Comparison of ENCODE assay signal across 25 mouse cellular contexts in genomic region chr10:127371023-127371422, GRCm38 (mm10). TPM values are rescaled to one million over a fixed set of nuclear protein-coding genes. Genes with fewer than 3 reads are reported as not detected.
DNase-seq lines count a peak whose midpoint lies in the region; ATAC-seq and TF ChIP-seq lines count a peak whose summit lies in the region.
"Had no signal": no experiment of that assay in that cellular context is flagged by ENCODE, and none has a peak within 500 bp of the region (broad histone marks: within the 10 kb centered on the region; RNA-seq: fewer than 3 reads in every experiment).

No protein-coding gene starts in this region.

- no peak overlapping the region for H3K4me2 ChIP-seq in liver, embryonic 15.5 days
- H3K4me2 ChIP-seq in liver, embryonic 11.5 days, result no peak overlapping the region
- no peak overlapping the region for H3K4me2 ChIP-seq in CH12.LX (ENCODE audit: insufficient read depth, low read depth, poor library complexity, severe bottlenecking)
- H3K4me2 ChIP-seq in midbrain, embryonic 13.5 days (replicated peaks), result no peak overlapping the region
- H3K4me2 ChIP-seq: embryonic facial prominence, embryonic 12.5 days; forebrain, embryonic 13.5 days; forebrain, embryonic 15.5 days had no signal

- TF ChIP-seq POLR2A in CH12.LX (IDR thresholded peaks at IDR 0.05; ENCODE audit: low read depth, low read length) (no peak), MEL (IDR thresholded peaks at IDR 0.05; ENCODE audit: control insufficient read depth in 1 of 2, insufficient read depth in 1 of 2, low read depth in 1 of 2, low read length in 2 of 2, poor library complexity in 1 of 2) (no peak)

- no peak for TF ChIP-seq EP300 in CH12.LX (IDR thresholded peaks at IDR 0.05; ENCODE audit: low read length)
- TF ChIP-seq EP300 in MEL (IDR thresholded peaks at IDR 0.05; ENCODE audit: low read depth in 1 of 2, low read length in 2 of 2), result no peak

- no peak for DNase-seq in liver, embryonic 11.5 days (ENCODE audit: low spot score)
- DNase-seq in CH12.LX (ENCODE audit: extremely low read depth) (no peak), MEL (ENCODE audit: low read depth, low spot score) (no peak)
- DNase-seq in cerebellum, postnatal 14 days, result no peak
- DNase-seq: adrenal gland, adult 2 months; adrenal gland, postnatal 10 days; adrenal gland, postnatal 25 days; cerebellum, adult 11 months; cerebellum, adult 18-20 months; cerebellum, adult 8-10 months; cerebellum, adult 9-11 months; cerebellum, postnatal 25 days; forebrain, postnatal 0 days had no signal

- no peaks in the 10 kb centered on the region for H3K79me2 ChIP-seq in CH12.LX (replicated peaks; ENCODE audit: control insufficient read depth, extremely low read depth, insufficient read depth, poor library complexity, severe bottlenecking)
- no peaks in the 10 kb centered on the region for H3K79me2 ChIP-seq in MEL (ENCODE audit: control insufficient read depth, insufficient read depth, low read length, poor library complexity)

- dilution Hi-C loops in CH12.LX (cut with MboI; ENCODE audit: extremely low pct_ligation_motif_present, extremely low pct_unique_long_range_greater_than_20kb, low sequenced_read_pairs), result no loop called here

- no peak overlapping the region for H3K9ac ChIP-seq in liver, embryonic 15.5 days
- H3K9ac ChIP-seq in liver, embryonic 11.5 days (ENCODE audit: low read depth, low read length), result no peak overlapping the region
- H3K9ac ChIP-seq in CH12.LX (ENCODE audit: insufficient read depth, low read depth) (no peak overlapping the region), MEL (ENCODE audit: control insufficient read depth, low read depth, low read length, poor library complexity, severe bottlenecking) (no peak overlapping the region)
- no peak overlapping the region for H3K9ac ChIP-seq in midbrain, embryonic 13.5 days (replicated peaks)
- H3K9ac ChIP-seq: embryonic facial prominence, embryonic 12.5 days; forebrain, embryonic 13.5 days; forebrain, embryonic 15.5 days; forebrain, postnatal 0 days had no signal

- no peak overlapping the region for H3K4me3 ChIP-seq in liver, embryonic 15.5 days (replicated peaks)
- H3K4me3 ChIP-seq in liver, embryonic 11.5 days (ENCODE audit: low read depth, low read length), result no peak overlapping the region
- H3K4me3 ChIP-seq in CH12.LX (replicated peaks in 1 of 3; ENCODE audit: low read depth in 2 of 3, low read length in 2 of 3, poor library complexity in 1 of 3), result no peak overlapping the region
- H3K4me3 ChIP-seq in MEL (ENCODE audit: control insufficient read depth in 1 of 2, insufficient read depth in 1 of 2, low read depth in 2 of 2, low read length in 2 of 2), result no peak overlapping the region
- H3K4me3 ChIP-seq in midbrain, embryonic 13.5 days (replicated peaks), result no peak overlapping the region
- H3K4me3 ChIP-seq: embryonic facial prominence, embryonic 10.5 days; embryonic facial prominence, embryonic 12.5 days; forebrain, embryonic 13.5 days; forebrain, embryonic 15.5 days had no signal

- no peaks in the 10 kb centered on the region for H3K27me3 ChIP-seq in liver, embryonic 15.5 days
- H3K27me3 ChIP-seq in liver, embryonic 11.5 days (replicated peaks; ENCODE audit: control insufficient read depth, insufficient read depth, low read length), result no peaks in the 10 kb centered on the region
- H3K27me3 ChIP-seq in CH12.LX (replicated peaks) (no peaks in the 10 kb centered on the region), MEL (ENCODE audit: control insufficient read depth in 1 of 2, insufficient read depth in 2 of 2, low read length in 2 of 2) (no peaks in the 10 kb centered on the region)
- H3K27me3 ChIP-seq in midbrain, embryonic 13.5 days, result no peaks in the 10 kb centered on the region
- H3K27me3 ChIP-seq: embryonic facial prominence, embryonic 12.5 days; forebrain, embryonic 15.5 days had no signal

- no peak for TF ChIP-seq CTCF in CH12.LX (conservative IDR thresholded peaks at IDR 0.05 in 1 of 2, IDR thresholded peaks at IDR 0.05 in 1 of 2; ENCODE audit: low read depth in 2 of 2, low read length in 2 of 2)
- no peak for TF ChIP-seq CTCF in MEL (IDR thresholded peaks at IDR 0.05 in 2 of 3, conservative IDR thresholded peaks at IDR 0.05 in 1 of 3; ENCODE audit: control insufficient read depth in 1 of 3, insufficient read depth in 1 of 3, low read depth in 2 of 3, low read length in 3 of 3, poor library complexity in 1 of 3, severe bottlenecking in 1 of 3)

- ATAC-seq in liver, embryonic 15.5 days (ENCODE audit: insufficient read depth), result no peak
- no peak for ATAC-seq in liver, embryonic 11.5 days (replicated peaks; ENCODE audit: low FRiP score)
- no peak for ATAC-seq in midbrain, embryonic 13.5 days
- ATAC-seq: forebrain, embryonic 13.5 days; forebrain, embryonic 15.5 days; forebrain, postnatal 0 days had no signal

- no peaks in the 10 kb centered on the region for H3K36me3 ChIP-seq in liver, embryonic 15.5 days (replicated peaks)
- no peaks in the 10 kb centered on the region for H3K36me3 ChIP-seq in liver, embryonic 11.5 days (ENCODE audit: control insufficient read depth, insufficient read depth, low read length)
- H3K36me3 ChIP-seq in CH12.LX (replicated peaks in 1 of 2; ENCODE audit: control insufficient read depth in 1 of 2, insufficient read depth in 1 of 2, low read length in 1 of 2) (no peaks in the 10 kb centered on the region), MEL (ENCODE audit: control insufficient read depth in 1 of 2, insufficient read depth in 2 of 2, low read length in 2 of 2) (no peaks in the 10 kb centered on the region; a peak in 1 of 4 replicates)
- H3K36me3 ChIP-seq in midbrain, embryonic 13.5 days, result no peaks in the 10 kb centered on the region
- H3K36me3 ChIP-seq: embryonic facial prominence, embryonic 10.5 days; embryonic facial prominence, embryonic 12.5 days; forebrain, embryonic 15.5 days; G1E had no signal

- H3K27ac ChIP-seq in liver, embryonic 15.5 days (replicated peaks), result 0 out of 2 replicates have a peak overlapping the region, but pooled peaks have one; percentile 70
- H3K27ac ChIP-seq in liver, embryonic 11.5 days (ENCODE audit: low read depth, low read length), result no peak overlapping the region
- H3K27ac ChIP-seq in CH12.LX (ENCODE audit: insufficient read depth, low read depth), result no peak overlapping the region
- H3K27ac ChIP-seq in MEL (ENCODE audit: control insufficient read depth, low read depth, low read length), result no peak overlapping the region
- H3K27ac ChIP-seq in midbrain, embryonic 13.5 days, result no peak overlapping the region
- H3K27ac ChIP-seq: embryonic facial prominence, embryonic 10.5 days; embryonic facial prominence, embryonic 12.5 days; forebrain, embryonic 13.5 days; forebrain, embryonic 15.5 days had no signal

- H3K4me1 ChIP-seq in liver, embryonic 15.5 days (replicated peaks), result peaks cover 2% of the 10 kb centered on the region; the same call in 1 of the 2 replicates
- H3K4me1 ChIP-seq in liver, embryonic 11.5 days (replicated peaks; ENCODE audit: control insufficient read depth, insufficient read depth, low read length), result no peaks in the 10 kb centered on the region
- H3K4me1 ChIP-seq in CH12.LX (ENCODE audit: control insufficient read depth in 1 of 2, insufficient read depth in 2 of 2) (peaks cover 0 to 3% of the 10 kb centered on the region in 2 experiments; a peak in 1 of 4 replicates), MEL (ENCODE audit: control insufficient read depth in 1 of 2, insufficient read depth in 2 of 2, low read length in 2 of 2) (no peaks in the 10 kb centered on the region)
- H3K4me1 ChIP-seq in midbrain, embryonic 13.5 days (replicated peaks), result 0 out of 2 replicates have a peak, but pooled peaks cover 5% of the 10 kb centered on the region
- H3K4me1 ChIP-seq: embryonic facial prominence, embryonic 12.5 days had no signal

- WGBS in liver, embryonic 15.5 days (ENCODE audit: insufficient replicate concordance), result 41% methylated on average over 2 of the region's 2 CpGs
- WGBS in liver, embryonic 11.5 days, result 59% methylated on average over 2 of the region's 2 CpGs
- 65% methylated on average over 2 of the region's 2 CpGs for WGBS in midbrain, embryonic 13.5 days

- TF ChIP-seq RAD21 in CH12.LX (IDR thresholded peaks at IDR 0.05; ENCODE audit: low read depth, low read length) (no peak), MEL (IDR thresholded peaks at IDR 0.05; ENCODE audit: low read depth, low read length) (no peak)

- in situ Hi-C loops in CH12.LX (cut with MboI; ENCODE audit: low pct_ligation_motif_present, low pct_unique_long_range_greater_than_20kb, low sequenced_read_pairs), result no loop called here

- no peaks in the 10 kb centered on the region for H3K9me3 ChIP-seq in liver, embryonic 15.5 days (replicated peaks)
- H3K9me3 ChIP-seq in liver, embryonic 11.5 days (ENCODE audit: control insufficient read depth, low read length), result no peaks in the 10 kb centered on the region
- H3K9me3 ChIP-seq in CH12.LX (replicated peaks; ENCODE audit: low read length) (peaks cover 2% of the 10 kb centered on the region), MEL (replicated peaks; ENCODE audit: insufficient read depth, low read length) (no peaks in the 10 kb centered on the region)
- no peaks in the 10 kb centered on the region for H3K9me3 ChIP-seq in midbrain, embryonic 13.5 days
- H3K9me3 ChIP-seq: embryonic facial prominence, embryonic 10.5 days; embryonic facial prominence, embryonic 12.5 days; forebrain, embryonic 13.5 days; forebrain, embryonic 15.5 days; G1E had no signal

RNA-seq across cellular contexts. Expression of gene Inhbc, which starts 0.8 kb away (rescaled TPM):
- polyA plus RNA-seq in liver, embryonic 15.5 days (2015; fragmentation: Nextera tagmentation; extraction: Ambion mirVana), result 4.6 and 5.1 TPM in 2 replicates
- 1.1 and 1.4 TPM in 2 replicates for polyA plus RNA-seq in liver, embryonic 11.5 days (2014; fragmentation: Nextera tagmentation; extraction: Ambion mirVana)
- 0.08 and 0.38 TPM in 2 replicates for total RNA-seq in CH12.LX (2012; rRNA removed)
- total RNA-seq in CH12.LX (2014; rRNA removed), result not detected in 2 replicates
- polyA plus RNA-seq in CH12.LX (2012; ENCODE audit: insufficient read length, low read depth), result 0.20 TPM in 1 of 2 replicates, not detected in the other
- not detected in 2 replicates for total RNA-seq in MEL (2012; rRNA removed)
- not detected for polyA plus RNA-seq in MEL (2012; ENCODE audit: insufficient read depth in 1 of 2, insufficient read length in 2 of 2, low read depth in 1 of 2, low replicate concordance in 2 of 2, missing spikeins in 1 of 2)
- polyA plus RNA-seq in midbrain, embryonic 13.5 days (2015; fragmentation: Nextera tagmentation; extraction: Ambion mirVana), result not detected in 2 replicates
- total RNA-seq: adrenal gland, postnatal 25 days; forebrain, postnatal 0 days had no signal
- polyA plus RNA-seq: brain, embryonic 14.5 days; C2C12; cortical plate, adult 2 months; embryonic facial prominence, embryonic 14.5 days; forebrain, embryonic 11.5 days; forebrain, embryonic 13.5 days; forebrain, embryonic 15.5 days; forebrain, postnatal 0 days; G1E had no signal

RNA-seq across cellular contexts. Expression of gene R3hdm2, which starts 9.1 kb away (rescaled TPM):
- polyA plus RNA-seq in liver, embryonic 15.5 days (2015; fragmentation: Nextera tagmentation; extraction: Ambion mirVana), result 14.4 and 15.0 TPM in 2 replicates
- 25.4 and 33.8 TPM in 2 replicates for polyA plus RNA-seq in liver, embryonic 11.5 days (2014; fragmentation: Nextera tagmentation; extraction: Ambion mirVana)
- total RNA-seq in CH12.LX (2012; rRNA removed), result 7.3 and 8.7 TPM in 2 replicates
- total RNA-seq in CH12.LX (2014; rRNA removed), result 4.2 and 7.0 TPM in 2 replicates
- polyA plus RNA-seq in CH12.LX (2012; ENCODE audit: insufficient read length, low read depth), result 23.6 and 29.2 TPM in 2 replicates
- total RNA-seq in MEL (2012; rRNA removed), result 8.0 and 8.2 TPM in 2 replicates
- 10 to 100 TPM in 1 of 2 experiments, not detected in 1; 60.6 TPM for polyA plus RNA-seq in MEL (2012; ENCODE audit: insufficient read depth in 1 of 2, insufficient read length in 2 of 2, low read depth in 1 of 2, low replicate concordance in 2 of 2, missing spikeins in 1 of 2)
- polyA plus RNA-seq in midbrain, embryonic 13.5 days (2015; fragmentation: Nextera tagmentation; extraction: Ambion mirVana), result 35.0 and 36.1 TPM in 2 replicates

RNA-seq across cellular contexts. Expression of gene Inhbe, which starts 16.8 kb away (rescaled TPM):
- polyA plus RNA-seq in liver, embryonic 15.5 days (2015; fragmentation: Nextera tagmentation; extraction: Ambion mirVana), result 0.71 and 0.82 TPM in 2 replicates
- 0.04 and 0.09 TPM in 2 replicates for polyA plus RNA-seq in liver, embryonic 11.5 days (2014; fragmentation: Nextera tagmentation; extraction: Ambion mirVana)
- 1.3 and 2.6 TPM in 2 replicates for total RNA-seq in CH12.LX (2012; rRNA removed)
- 0.85 and 0.89 TPM in 2 replicates for total RNA-seq in CH12.LX (2014; rRNA removed)
- 0.65 and 0.83 TPM in 2 replicates for polyA plus RNA-seq in CH12.LX (2012; ENCODE audit: insufficient read length, low read depth)
- not detected in 2 replicates for total RNA-seq in MEL (2012; rRNA removed)
- polyA plus RNA-seq in MEL (2012; ENCODE audit: insufficient read depth in 1 of 2, insufficient read length in 2 of 2, low read depth in 1 of 2, low replicate concordance in 2 of 2, missing spikeins in 1 of 2), result under 1 TPM in 1 of 2 experiments, not detected in 1; 0.03 TPM
- polyA plus RNA-seq in midbrain, embryonic 13.5 days (2015; fragmentation: Nextera tagmentation; extraction: Ambion mirVana), result 0.04 TPM in 1 of 2 replicates, not detected in the other
- total RNA-seq: adrenal gland, adult 2 months; adrenal gland, postnatal 25 days; forebrain, postnatal 0 days had no signal
- polyA plus RNA-seq: brain, embryonic 14.5 days; C2C12; embryonic facial prominence, embryonic 10.5 days; embryonic facial prominence, embryonic 14.5 days; forebrain, embryonic 15.5 days; forebrain, postnatal 0 days had no signal

RNA-seq across cellular contexts. Expression of gene Gli1, which starts 29.2 kb away (rescaled TPM):
- 0.31 and 0.32 TPM in 2 replicates for polyA plus RNA-seq in liver, embryonic 15.5 days (2015; fragmentation: Nextera tagmentation; extraction: Ambion mirVana)
- 2.1 and 2.2 TPM in 2 replicates for polyA plus RNA-seq in liver, embryonic 11.5 days (2014; fragmentation: Nextera tagmentation; extraction: Ambion mirVana)
- 0.13 and 0.42 TPM in 2 replicates for total RNA-seq in CH12.LX (2012; rRNA removed)
- not detected in 2 replicates for total RNA-seq in CH12.LX (2014; rRNA removed)
- 0.10 and 0.14 TPM in 2 replicates for polyA plus RNA-seq in CH12.LX (2012; ENCODE audit: insufficient read length, low read depth)
- 1.3 and 1.4 TPM in 2 replicates for total RNA-seq in MEL (2012; rRNA removed)
- 1 to 10 TPM in 1 of 2 experiments, not detected in 1; 8.0 TPM for polyA plus RNA-seq in MEL (2012; ENCODE audit: insufficient read depth in 1 of 2, insufficient read length in 2 of 2, low read depth in 1 of 2, low replicate concordance in 2 of 2, missing spikeins in 1 of 2)
- polyA plus RNA-seq in midbrain, embryonic 13.5 days (2015; fragmentation: Nextera tagmentation; extraction: Ambion mirVana), result 1.3 and 1.5 TPM in 2 replicates

RNA-seq across cellular contexts. Expression of gene Arhgap9, which starts 49.3 kb away (rescaled TPM):
- polyA plus RNA-seq in liver, embryonic 15.5 days (2015; fragmentation: Nextera tagmentation; extraction: Ambion mirVana), result 14.1 and 14.9 TPM in 2 replicates
- 22.0 and 24.4 TPM in 2 replicates for polyA plus RNA-seq in liver, embryonic 11.5 days (2014; fragmentation: Nextera tagmentation; extraction: Ambion mirVana)
- total RNA-seq in CH12.LX (2012; rRNA removed) (32.5 and 33.7 TPM in 2 replicates), CH12.LX (2014; rRNA removed) (32.4 and 34.0 TPM in 2 replicates), MEL (2012; rRNA removed) (24.4 and 27.7 TPM in 2 replicates)
- polyA plus RNA-seq in CH12.LX (2012; ENCODE audit: insufficient read length, low read depth) (42.4 and 44.7 TPM in 2 replicates), MEL (2012; ENCODE audit: insufficient read depth in 1 of 2, insufficient read length in 2 of 2, low read depth in 1 of 2, low replicate concordance in 2 of 2, missing spikeins in 1 of 2) (10 to 100 TPM in 1 of 2 experiments, not detected in 1; 41.1 TPM)
- 0.77 and 1.4 TPM in 2 replicates for polyA plus RNA-seq in midbrain, embryonic 13.5 days (2015; fragmentation: Nextera tagmentation; extraction: Ambion mirVana)
